Mouse (Mus musculus): ENCODE measurements around the gene Cluap1.
"Not testable (repeated sequence)": the region's sequence is repeated elsewhere in the genome, so short reads cannot be mapped to it uniquely, and the experiment has no call there.

The Cluap1 gene

DNA sequence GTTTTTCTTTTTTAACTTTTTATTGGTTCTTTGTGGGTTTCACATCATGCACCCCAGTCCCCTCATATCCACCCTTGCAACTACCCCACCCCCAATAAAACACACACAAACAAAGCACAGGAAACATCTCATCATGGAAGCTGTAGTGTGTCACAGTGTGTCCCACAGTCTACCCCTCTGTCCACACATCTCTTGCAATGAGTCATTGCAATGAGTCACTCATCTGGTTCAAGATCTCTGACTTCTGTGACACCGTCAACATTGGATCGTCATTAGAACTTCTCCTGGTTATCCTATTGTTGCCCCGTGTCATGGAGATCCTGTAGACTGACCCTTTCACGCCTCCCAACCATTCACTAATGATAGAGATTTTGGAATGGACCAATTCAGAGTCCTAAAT lies 26.1 kb downstream of the Cluap1 start:
- DNase-seq (ENCODE audit: extremely low spot score) = no peak

GRCm38 (mm10) chr16:3951141-3951540 lies 42.5 kb downstream of the Cluap1 start:
- DNase-seq (ENCODE audit: extremely low spot score) = no peak

DNA sequence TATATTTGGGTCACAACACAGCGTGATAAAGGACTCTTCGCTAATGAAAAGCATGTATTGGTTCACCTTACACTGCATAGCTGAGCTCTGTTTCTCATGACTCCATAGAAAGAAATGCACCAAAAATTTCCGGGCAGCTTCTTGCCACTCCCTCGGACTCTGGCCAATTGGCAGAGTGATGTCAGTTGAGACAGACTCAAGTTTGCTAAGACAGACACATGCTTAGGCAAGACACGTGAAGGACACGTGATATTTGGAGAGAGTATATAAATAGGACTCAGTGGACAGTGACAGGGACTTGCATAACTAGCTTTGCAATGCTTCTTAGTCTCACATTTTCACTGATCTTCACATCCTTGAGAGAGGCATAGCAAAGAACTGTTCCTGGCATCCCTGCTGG lies 47.8 kb downstream of the Cluap1 start:
- no peak for DNase-seq (ENCODE audit: extremely low spot score)

GRCm38 (mm10) chr16:3959261-3959660 lies 50.7 kb downstream of the Cluap1 start:
- no peak for DNase-seq (ENCODE audit: extremely low spot score)

GRCm38 (mm10) chr16:3964990-3965389 lies 56.4 kb downstream of the Cluap1 start:
- no peak for DNase-seq (ENCODE audit: extremely low spot score)

DNA sequence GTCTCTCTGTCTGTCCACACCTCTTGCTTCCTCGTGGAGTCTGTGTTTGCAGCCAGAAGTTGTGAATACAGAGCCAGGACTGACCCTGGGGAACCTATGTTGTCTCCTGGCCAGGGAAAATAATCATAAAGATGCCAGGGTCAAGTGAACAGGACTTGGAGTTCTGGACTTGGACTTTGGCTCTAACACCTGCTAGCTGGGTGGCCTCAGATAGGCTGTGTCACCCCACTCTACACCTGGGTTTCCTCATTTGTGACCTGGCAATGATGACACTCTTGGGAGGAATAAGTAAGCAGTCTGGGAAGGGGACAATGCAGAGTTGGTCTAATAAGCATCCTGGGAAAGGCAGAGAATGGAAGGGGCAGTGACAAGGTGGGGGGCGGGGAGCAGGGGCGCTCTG lies 56.9 kb downstream of the Cluap1 start:
- no peak for DNase-seq (ENCODE audit: extremely low spot score)

DNA sequence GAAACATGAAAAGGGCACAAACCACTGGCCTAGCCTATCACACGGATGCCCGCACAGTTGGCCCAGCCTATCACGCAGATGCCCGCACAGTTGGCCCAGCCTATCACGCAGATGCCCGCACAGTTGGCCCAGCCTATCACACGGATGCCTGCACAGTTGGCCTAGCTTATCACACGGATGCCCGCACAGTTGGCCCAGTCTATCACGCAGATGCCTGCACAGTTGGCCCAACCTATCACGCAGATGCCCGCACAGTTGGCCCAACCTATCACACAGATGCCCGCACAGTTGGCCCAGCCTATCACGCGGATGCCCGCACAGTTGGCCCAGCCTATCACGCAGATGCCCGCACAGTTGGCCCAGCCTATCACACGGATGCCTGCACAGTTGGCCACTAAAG lies 65.9 kb downstream of the Cluap1 start:
- DNase-seq (ENCODE audit: extremely low spot score) = not testable (repeated sequence)

GRCm38 (mm10) chr16:3975658-3976057 lies 67.1 kb downstream of the Cluap1 start:
- DNase-seq (ENCODE audit: extremely low spot score) = no peak

DNA sequence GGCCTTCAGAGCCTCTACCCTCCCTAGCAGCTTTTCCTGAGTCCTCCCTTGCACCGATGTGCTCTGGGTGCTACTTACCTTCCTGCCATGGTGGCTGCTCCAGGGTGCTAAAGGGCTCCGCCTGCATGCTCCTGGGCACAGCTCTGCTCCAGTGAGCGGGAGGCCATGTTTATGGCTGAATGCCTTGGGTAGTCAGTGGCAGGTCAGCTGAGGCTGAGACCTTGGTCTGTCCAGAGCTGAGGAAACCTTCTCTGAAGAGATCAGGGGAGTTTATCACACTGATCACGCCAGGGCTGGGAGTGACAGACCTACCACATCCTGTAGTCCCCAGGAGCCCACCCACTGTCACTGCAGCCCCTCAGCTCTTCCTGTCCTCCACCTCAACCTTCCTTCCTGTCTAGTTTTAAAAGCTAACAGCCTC lies 67.7 kb downstream of the Cluap1 start, which contains the start of gene Nlrc3:
Nlrc3 (minus strand) TSS at position 382 of the 421 bp plus-strand sequence.
- no peak for DNase-seq (ENCODE audit: extremely low spot score)

DNA sequence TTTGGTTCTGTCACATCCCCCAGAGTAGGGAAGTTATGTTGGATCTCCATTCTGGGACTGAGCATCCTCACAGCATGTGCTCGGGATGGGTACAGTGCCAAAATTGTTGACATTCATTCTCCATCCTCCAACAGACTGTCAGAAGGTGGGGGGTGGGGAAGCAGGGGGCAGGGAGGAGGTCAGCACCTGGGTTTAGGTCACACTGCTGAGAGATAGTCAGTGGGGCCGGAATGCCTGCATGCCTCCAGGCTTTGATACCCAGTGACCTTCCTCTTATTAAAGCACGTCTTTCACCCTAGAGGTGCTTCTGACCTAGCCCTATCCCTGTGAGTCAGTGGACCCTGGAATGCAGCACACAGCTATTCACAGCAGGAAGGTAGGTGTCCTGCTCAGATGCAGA lies 68.1 kb downstream of the Cluap1 start:
- peak; percentile 14 for DNase-seq (ENCODE audit: extremely low spot score)

GRCm38 (mm10) chr16:3982173-3982572 lies 73.6 kb downstream of the Cluap1 start:
- no peak for DNase-seq (ENCODE audit: extremely low spot score)

DNA sequence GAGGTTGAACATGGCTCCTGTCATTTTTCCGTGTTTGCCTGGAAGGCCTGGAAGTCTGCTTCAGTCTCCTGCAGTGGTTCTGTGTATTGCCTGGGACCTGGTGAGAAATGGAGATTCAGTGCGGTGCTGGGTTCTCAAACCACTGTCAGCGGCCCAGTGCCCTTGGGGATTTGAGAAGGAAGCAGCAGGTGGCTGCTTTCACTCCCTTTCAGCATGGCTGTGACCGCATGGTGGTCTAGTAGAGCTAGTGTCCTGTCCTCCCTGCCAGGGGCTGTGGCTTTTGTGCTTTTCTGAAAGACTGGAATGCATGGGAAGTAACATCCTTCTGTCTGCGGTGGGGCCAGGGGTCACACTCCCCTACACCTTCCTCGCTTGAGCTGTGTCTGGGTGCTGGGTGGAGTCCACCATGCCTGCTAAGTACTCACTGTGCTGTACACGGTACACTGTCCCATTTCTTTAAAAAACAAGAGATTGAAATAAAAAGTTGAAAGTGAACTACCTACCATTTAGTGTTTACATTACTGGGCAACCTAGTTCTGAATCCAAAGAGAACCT lies 74.6 kb downstream of the Cluap1 start:
- no peak for DNase-seq (ENCODE audit: extremely low spot score)

- DNase-seq (ENCODE audit: extremely low spot score) = no peak
These were observed 79.8 kb downstream of the Cluap1 start for GRCm38 (mm10) chr16:3988410-3988809.
